Mouse (Mus musculus): ENCODE measurements around the gene Stard10. TPM values are rescaled to one million over a fixed set of nuclear protein-coding genes. Genes with fewer than 3 reads are reported as not detected.
A peak's percentile ranks its signal among the peaks of the same experiment; 100 is the strongest.

The Stard10 gene
- polyA plus RNA-seq, 1 experiment from 2014 or later = 142 TPM

DNA sequence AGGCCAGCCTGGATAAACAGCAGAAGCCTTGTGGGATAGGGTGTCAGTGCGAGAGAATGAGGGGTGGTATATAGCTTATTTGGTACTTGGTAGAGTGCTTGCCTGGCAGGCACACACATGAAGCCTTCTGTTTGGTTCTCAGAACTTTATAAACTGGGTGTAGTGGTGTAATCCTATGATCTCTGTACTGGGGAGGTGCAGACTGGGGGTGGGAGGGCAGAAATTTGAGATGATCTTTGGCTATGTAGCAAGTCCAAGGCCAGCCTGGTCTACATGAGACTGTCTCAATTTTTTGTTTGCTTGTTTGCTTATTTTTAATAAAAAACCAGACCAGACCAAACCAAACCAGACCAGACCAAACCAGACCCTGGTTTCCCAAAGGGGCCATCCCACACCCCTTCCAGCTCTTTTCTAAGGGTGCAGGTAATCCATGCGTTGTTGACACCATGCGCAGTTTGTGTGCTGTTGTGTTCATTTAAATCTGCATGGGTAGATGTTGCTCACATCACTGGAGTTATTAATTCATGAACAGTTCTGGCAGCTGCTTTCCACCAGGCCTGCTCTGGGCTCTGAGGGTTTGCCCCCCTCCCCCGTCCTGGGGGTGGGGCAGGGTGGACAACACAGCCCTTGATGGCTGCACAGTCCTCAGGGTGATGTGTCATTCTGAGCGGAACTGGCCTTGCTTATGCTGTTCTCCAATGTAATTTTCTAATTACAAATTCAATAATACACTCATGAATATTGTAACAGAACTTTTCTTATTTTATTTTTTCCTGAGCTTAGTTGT is 15.4 kb downstream of the Stard10 start:
- H3K36me3 ChIP-seq (ENCODE audit: control insufficient read depth, insufficient read depth) = no peaks in the 10 kb centered on the region
- no peak overlapping the region for H3K4me2 ChIP-seq (ENCODE audit: low read depth, low read length)
- H3K27me3 ChIP-seq (ENCODE audit: control insufficient read depth, insufficient read depth, low read depth, low read length) = no peaks in the 10 kb centered on the region
- peaks cover 22% of the 10 kb centered on the region for H3K4me1 ChIP-seq (ENCODE audit: control insufficient read depth, low read depth, low read length)
- H3K27ac ChIP-seq (ENCODE audit: low read length) = 0 out of 2 replicates have a peak overlapping the region, but pooled peaks have one; percentile 32
- H3K9me3 ChIP-seq (replicated peaks; ENCODE audit: control insufficient read depth, low read length) = no peaks in the 10 kb centered on the region
- WGBS (ENCODE audit: insufficient replicate concordance) = 77% methylated on average over 5 of the region's 5 CpGs
- ATAC-seq (ENCODE audit: low read depth) = peak; percentile 60
- H3K9ac ChIP-seq (ENCODE audit: low read depth, low read length) = no peak overlapping the region
- H3K4me3 ChIP-seq (ENCODE audit: low read depth, low read length) = no peak overlapping the region

- no peak for ATAC-seq (ENCODE audit: low read depth)
- H3K9me3 ChIP-seq (replicated peaks; ENCODE audit: control insufficient read depth, low read length) = no peaks in the 10 kb centered on the region
- H3K27ac ChIP-seq (ENCODE audit: low read length) = no peak overlapping the region
- no peak overlapping the region for H3K4me2 ChIP-seq (ENCODE audit: low read depth, low read length)
- H3K4me1 ChIP-seq (ENCODE audit: control insufficient read depth, low read depth, low read length) = peaks cover 16% of the 10 kb centered on the region
- 63% methylated on average over 2 of the region's 2 CpGs for WGBS (ENCODE audit: insufficient replicate concordance)
- H3K9ac ChIP-seq (ENCODE audit: low read depth, low read length) = no peak overlapping the region
- H3K27me3 ChIP-seq (ENCODE audit: control insufficient read depth, insufficient read depth, low read depth, low read length) = no peaks in the 10 kb centered on the region
- H3K36me3 ChIP-seq (ENCODE audit: control insufficient read depth, insufficient read depth) = no peaks in the 10 kb centered on the region
- H3K4me3 ChIP-seq (ENCODE audit: low read depth, low read length) = no peak overlapping the region
These were observed 18.3 kb downstream of the Stard10 start for GRCm38 (mm10) chr7:101335228-101335627.

- no peak overlapping the region for H3K4me2 ChIP-seq (ENCODE audit: low read depth, low read length)
- H3K4me1 ChIP-seq (ENCODE audit: control insufficient read depth, low read depth, low read length) = peaks cover 18% of the 10 kb centered on the region
- 72% methylated on average over 3 of the region's 3 CpGs for WGBS (ENCODE audit: insufficient replicate concordance)
- H3K27me3 ChIP-seq (ENCODE audit: control insufficient read depth, insufficient read depth, low read depth, low read length) = no peaks in the 10 kb centered on the region
- no peak overlapping the region for H3K27ac ChIP-seq (ENCODE audit: low read length)
- ATAC-seq (ENCODE audit: low read depth) = no peak
- H3K4me3 ChIP-seq (ENCODE audit: low read depth, low read length) = no peak overlapping the region
- no peak overlapping the region for H3K9ac ChIP-seq (ENCODE audit: low read depth, low read length)
- no peaks in the 10 kb centered on the region for H3K36me3 ChIP-seq (ENCODE audit: control insufficient read depth, insufficient read depth)
- no peaks in the 10 kb centered on the region for H3K9me3 ChIP-seq (replicated peaks; ENCODE audit: control insufficient read depth, low read length)
These were observed 19.8 kb downstream of the Stard10 start for GRCm38 (mm10) chr7:101336686-101337085.

DNA sequence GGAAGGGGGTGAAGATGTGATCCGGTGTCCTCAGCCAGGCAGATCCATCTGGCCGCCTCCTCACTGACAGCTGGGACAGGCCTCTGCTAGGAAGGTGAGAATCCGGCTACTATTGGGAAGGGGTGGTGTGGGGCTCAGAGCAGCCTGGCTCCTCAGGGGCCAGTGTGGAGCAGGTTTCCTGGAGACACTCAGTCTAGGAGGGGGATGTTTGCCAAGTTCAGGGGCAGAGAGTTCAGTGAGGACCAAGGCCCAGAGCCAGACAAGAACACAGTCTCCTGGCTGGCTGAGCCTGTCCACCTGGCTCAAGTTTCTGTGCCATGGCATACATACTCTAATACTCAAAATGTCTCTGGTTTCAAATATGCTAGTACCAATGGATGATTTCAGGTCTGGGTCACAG is 20.5 kb downstream of the Stard10 start:
- Histone ChIP-seq H3K9me3 (replicated peaks; ENCODE audit: control insufficient read depth, low read length) (no peaks in the 10 kb centered on the region), H3K9ac (ENCODE audit: low read depth, low read length) (no peak overlapping the region), H3K27me3 (ENCODE audit: control insufficient read depth, insufficient read depth, low read depth, low read length) (no peaks in the 10 kb centered on the region), H3K36me3 (ENCODE audit: control insufficient read depth, insufficient read depth) (no peaks in the 10 kb centered on the region), H3K27ac (ENCODE audit: low read length) (no peak overlapping the region), H3K4me3 (ENCODE audit: low read depth, low read length) (no peak overlapping the region), H3K4me1 (ENCODE audit: control insufficient read depth, low read depth, low read length) (peaks cover 18% of the 10 kb centered on the region), H3K4me2 (ENCODE audit: low read depth, low read length) (no peak overlapping the region)
- ATAC-seq (ENCODE audit: low read depth) = no peak
- 77% methylated on average over 3 of the region's 3 CpGs for WGBS (ENCODE audit: insufficient replicate concordance)

- H3K4me2 ChIP-seq (ENCODE audit: low read depth, low read length) = no peak overlapping the region
- H3K4me1 ChIP-seq (ENCODE audit: control insufficient read depth, low read depth, low read length) = peaks cover 13% of the 10 kb centered on the region
- H3K9me3 ChIP-seq (replicated peaks; ENCODE audit: control insufficient read depth, low read length) = no peaks in the 10 kb centered on the region
- ATAC-seq (ENCODE audit: low read depth) = 0 out of 2 replicates have a peak, but pooled peaks have one; percentile 3
- H3K27ac ChIP-seq (ENCODE audit: low read length) = peak overlapping the region; percentile 35; the same call in 1 of the 2 replicates
- H3K27me3 ChIP-seq (ENCODE audit: control insufficient read depth, insufficient read depth, low read depth, low read length) = no peaks in the 10 kb centered on the region
- H3K4me3 ChIP-seq (ENCODE audit: low read depth, low read length) = no peak overlapping the region
- WGBS (ENCODE audit: insufficient replicate concordance) = 12% methylated on average over 6 of the region's 6 CpGs
- H3K9ac ChIP-seq (ENCODE audit: low read depth, low read length) = no peak overlapping the region
- peaks cover 4% of the 10 kb centered on the region; the same call in 1 of the 2 replicates for H3K36me3 ChIP-seq (ENCODE audit: control insufficient read depth, insufficient read depth)
These were observed 24.5 kb downstream of the Stard10 start for GRCm38 (mm10) chr7:101341405-101341804.

- ATAC-seq (ENCODE audit: low read depth) = no peak; the same call in 1 of the 2 replicates
- Histone ChIP-seq H3K4me1 (ENCODE audit: control insufficient read depth, low read depth, low read length) (peaks cover 18% of the 10 kb centered on the region), H3K9ac (ENCODE audit: low read depth, low read length) (no peak overlapping the region), H3K27ac (ENCODE audit: low read length) (no peak overlapping the region), H3K36me3 (ENCODE audit: control insufficient read depth, insufficient read depth) (peaks cover 4% of the 10 kb centered on the region; the same call in 1 of the 2 replicates), H3K4me2 (ENCODE audit: low read depth, low read length) (no peak overlapping the region), H3K4me3 (ENCODE audit: low read depth, low read length) (no peak overlapping the region), H3K27me3 (ENCODE audit: control insufficient read depth, insufficient read depth, low read depth, low read length) (no peaks in the 10 kb centered on the region), H3K9me3 (replicated peaks; ENCODE audit: control insufficient read depth, low read length) (no peaks in the 10 kb centered on the region)
- 44% methylated on average over 7 of the region's 7 CpGs for WGBS (ENCODE audit: insufficient replicate concordance)
These were observed 26.2 kb downstream of the Stard10 start for GRCm38 (mm10) chr7:101343135-101343534.

- Histone ChIP-seq H3K36me3 (ENCODE audit: control insufficient read depth, insufficient read depth) (peaks cover 4% of the 10 kb centered on the region; the same call in 1 of the 2 replicates), H3K4me2 (ENCODE audit: low read depth, low read length) (no peak overlapping the region), H3K27me3 (ENCODE audit: control insufficient read depth, insufficient read depth, low read depth, low read length) (no peaks in the 10 kb centered on the region), H3K27ac (ENCODE audit: low read length) (peak overlapping the region; percentile 20; the same call in 1 of the 2 replicates), H3K4me3 (ENCODE audit: low read depth, low read length) (no peak overlapping the region), H3K9ac (ENCODE audit: low read depth, low read length) (no peak overlapping the region), H3K9me3 (replicated peaks; ENCODE audit: control insufficient read depth, low read length) (no peaks in the 10 kb centered on the region), H3K4me1 (ENCODE audit: control insufficient read depth, low read depth, low read length) (peaks cover 30% of the 10 kb centered on the region)
- WGBS (ENCODE audit: insufficient replicate concordance) = 63% methylated on average over 4 of the region's 4 CpGs
- ATAC-seq (ENCODE audit: low read depth) = no peak
These were observed 28.0 kb downstream of the Stard10 start for GRCm38 (mm10) chr7:101344892-101345291.

DNA sequence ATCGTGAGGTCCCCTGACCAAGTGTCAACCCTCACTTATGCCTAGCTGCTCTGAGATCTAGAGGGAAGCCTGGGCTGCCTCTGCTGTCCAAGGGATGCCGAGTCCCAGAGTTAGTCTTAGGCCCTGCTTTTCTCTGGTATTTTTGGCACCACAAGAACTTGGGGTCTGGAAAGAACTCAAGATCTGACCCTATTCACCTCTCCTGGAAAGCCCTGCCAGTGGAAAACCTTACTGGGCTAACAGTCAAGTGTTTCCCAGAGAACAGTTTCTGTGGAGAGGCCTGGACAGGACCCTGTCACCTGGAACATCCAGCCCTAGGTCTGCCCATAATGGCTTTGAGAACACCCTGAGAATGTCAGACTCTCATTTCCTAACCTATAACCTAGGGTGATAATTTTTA is 30.1 kb downstream of the Stard10 start:
- H3K9ac ChIP-seq (ENCODE audit: low read depth, low read length) = no peak overlapping the region
- WGBS (ENCODE audit: insufficient replicate concordance) = 60% methylated on average over 2 of the region's 2 CpGs
- no peak overlapping the region for H3K4me3 ChIP-seq (ENCODE audit: low read depth, low read length)
- no peak for ATAC-seq (ENCODE audit: low read depth)
- peaks cover 28% of the 10 kb centered on the region for H3K4me1 ChIP-seq (ENCODE audit: control insufficient read depth, low read depth, low read length)
- H3K9me3 ChIP-seq (replicated peaks; ENCODE audit: control insufficient read depth, low read length) = no peaks in the 10 kb centered on the region
- H3K27ac ChIP-seq (ENCODE audit: low read length) = 0 out of 2 replicates have a peak overlapping the region, but pooled peaks have one; percentile 16
- H3K4me2 ChIP-seq (ENCODE audit: low read depth, low read length) = no peak overlapping the region
- H3K27me3 ChIP-seq (ENCODE audit: control insufficient read depth, insufficient read depth, low read depth, low read length) = no peaks in the 10 kb centered on the region
- H3K36me3 ChIP-seq (ENCODE audit: control insufficient read depth, insufficient read depth) = peaks cover 4% of the 10 kb centered on the region; the same call in 1 of the 2 replicates

GRCm38 (mm10) chr7:101347767-101348270 is 30.9 kb downstream of the Stard10 start, which contains the start of gene Arap1:
Arap1 (plus strand) TSS chr7:101348067.
- Histone ChIP-seq H3K9ac (ENCODE audit: low read depth, low read length) (peak within 1 kb of the TSS; percentile 64), H3K9me3 (replicated peaks; ENCODE audit: control insufficient read depth, low read length) (no peaks in the 10 kb centered on the region), H3K27ac (ENCODE audit: low read length) (peak within 1 kb of the TSS; percentile 56), H3K4me3 (ENCODE audit: low read depth, low read length) (peak within 1 kb of the TSS; percentile 68), H3K36me3 (ENCODE audit: control insufficient read depth, insufficient read depth) (peaks cover 4% of the 10 kb centered on the region; the same call in 1 of the 2 replicates), H3K27me3 (ENCODE audit: control insufficient read depth, insufficient read depth, low read depth, low read length) (no peaks in the 10 kb centered on the region), H3K4me1 (ENCODE audit: control insufficient read depth, low read depth, low read length) (peaks cover 28% of the 10 kb centered on the region), H3K4me2 (ENCODE audit: low read depth, low read length) (peak within 1 kb of the TSS; percentile 90)
- peak; percentile 80 for ATAC-seq (ENCODE audit: low read depth)
- 1% methylated on average over 35 of the region's 35 CpGs for WGBS (ENCODE audit: insufficient replicate concordance)

Measured in liver, embryonic 16.5 days (tissue).